Mouse (Mus musculus): ENCODE measurements around the gene Gtdc1.

DNA sequence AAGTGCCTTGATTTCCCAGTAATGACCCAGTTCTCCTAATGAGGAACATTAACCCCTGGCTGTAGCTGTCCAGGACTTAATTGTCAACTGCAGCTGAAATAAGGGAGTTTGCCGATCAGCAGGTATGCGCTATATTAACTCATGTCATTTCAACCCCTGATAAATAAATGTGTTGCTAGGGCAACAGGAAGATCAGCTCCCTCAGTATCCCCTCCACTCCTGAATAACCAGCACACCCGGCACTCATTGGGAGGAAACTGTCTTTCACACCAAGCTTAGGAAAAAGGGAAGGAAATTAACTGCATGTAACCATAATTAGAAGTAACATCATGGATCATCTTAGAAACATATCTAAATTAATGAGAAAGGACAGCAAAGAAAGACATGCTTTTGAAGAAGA is 302.3 kb downstream of the Gtdc1 start:
- TF ChIP-seq CTCF (IDR thresholded peaks at IDR 0.05; ENCODE audit: low read depth, low read length) (no peak), POLR2AphosphoS5 (IDR thresholded peaks at IDR 0.05; ENCODE audit: insufficient replicate concordance, low read depth, low read length) (no peak)

Measured in G1E (cell line).